Mouse (Mus musculus) hindbrain, embryonic 10.5 days (tissue): ENCODE data around the gene Nectin3. TPM values are rescaled to one million over a fixed set of nuclear protein-coding genes. Genes with fewer than 3 reads are reported as not detected.

ENCODE experiments used
- DNase-seq: peaks from one replicate; pipeline ENCODE4 v3.0.0-alpha.2; 2017; ENCODE audit warnings: low spot score
- H3K27ac ChIP-seq: fragments of 300-500 bp; sonication (generic); 2 replicates; pipeline ENCODE4 v1.5.1; 2016; ENCODE audit warnings: mild to moderate bottlenecking, moderate library complexity
- H3K27me3 ChIP-seq: fragments of 300-500 bp; sonication (generic); 2 replicates; pipeline ENCODE4 v1.6.1; 2016; ENCODE audit warnings: mild to moderate bottlenecking; ENCODE audit not compliant: poor library complexity, insufficient read depth, severe bottlenecking
- H3K36me3 ChIP-seq: fragments of 300-500 bp; sonication (generic); 2 replicates; pipeline ENCODE4 v1.6.1; 2016; ENCODE audit warnings: mild to moderate bottlenecking, moderate library complexity
- H3K4me1 ChIP-seq: fragments of 300-500 bp; sonication (generic); replicated peaks from 2 replicates; pipeline ENCODE4 v1.6.1; 2016; ENCODE audit warnings: mild to moderate bottlenecking
- H3K4me3 ChIP-seq: fragments of 300-500 bp; sonication (generic); 2 replicates; pipeline ENCODE4 v1.5.1; 2016; ENCODE audit warnings: mild to moderate bottlenecking, moderate library complexity
- H3K9me3 ChIP-seq: fragments of 300-500 bp; sonication (generic); 2 replicates; pipeline ENCODE4 v1.6.1; 2016; ENCODE audit warnings: mild to moderate bottlenecking, moderate library complexity
- WGBS: fragments of 180-500 bp; shearing (Covaris S2); methylation state at CpG from one replicate; pipeline ENCODE4 v1.1.7; 2016; 5-methylcytosine and 5-hydroxymethylcytosine counted together
- polyA plus RNA-seq: library from polyadenylated mRNA; unstranded; fragments of >200 nt; fragmentation: Nextera tagmentation; extraction: Ambion mirVana; gene quantifications from 2 replicates; pipeline ENCODE4 v1.2.1, GENCODE M21; 2016

The Nectin3 gene
- polyA plus RNA-seq, 1 experiment from 2014 or later, result 38.8 TPM

- WGBS, result under 1% methylated on average over 76 of the region's 78 CpGs
Observed at GRCm38 (mm10) chr16:46496889-46497685, 1.2 kb downstream of the Nectin3 start.

GRCm38 (mm10) chr16:46496031-46496868 lies 2.1 kb downstream of the Nectin3 start:
- under 1% methylated on average over 96 of the region's 96 CpGs for WGBS

More at GRCm38 (mm10) chr16:46496889-46497685, 1.2 kb downstream of the Nectin3 start:
- peak overlapping the region; percentile 98 for H3K27ac ChIP-seq
- H3K36me3 ChIP-seq, result peaks cover 1% of the 10 kb centered on the region
- peaks cover 29% of the 10 kb centered on the region for H3K4me1 ChIP-seq
- peaks cover 6% of the 10 kb centered on the region; the same call in 1 of the 2 replicates for H3K27me3 ChIP-seq
- H3K9me3 ChIP-seq, result no peaks in the 10 kb centered on the region
- peak; percentile 95 for DNase-seq
- H3K4me3 ChIP-seq, result peak overlapping the region; percentile 91

GRCm38 (mm10) chr16:46495201-46495600 lies 3.1 kb downstream of the Nectin3 start:
- Histone ChIP-seq H3K27me3 (peaks cover 6% of the 10 kb centered on the region; the same call in 1 of the 2 replicates), H3K4me1 (peaks cover 29% of the 10 kb centered on the region), H3K9me3 (no peaks in the 10 kb centered on the region), H3K27ac (peak overlapping the region; percentile 98), H3K36me3 (peaks cover 4% of the 10 kb centered on the region), H3K4me3 (peak overlapping the region; percentile 91)
- no peak for DNase-seq
- WGBS, result 28% methylated on average over 3 of the region's 3 CpGs

More at GRCm38 (mm10) chr16:46496031-46496868, 2.1 kb downstream of the Nectin3 start:
- Histone ChIP-seq H3K9me3 (no peaks in the 10 kb centered on the region), H3K4me3 (peak overlapping the region; percentile 91), H3K27me3 (peaks cover 6% of the 10 kb centered on the region; the same call in 1 of the 2 replicates), H3K4me1 (peaks cover 29% of the 10 kb centered on the region), H3K27ac (peak overlapping the region; percentile 98), H3K36me3 (peaks cover 4% of the 10 kb centered on the region)
- peak; percentile 81 for DNase-seq

DNA sequence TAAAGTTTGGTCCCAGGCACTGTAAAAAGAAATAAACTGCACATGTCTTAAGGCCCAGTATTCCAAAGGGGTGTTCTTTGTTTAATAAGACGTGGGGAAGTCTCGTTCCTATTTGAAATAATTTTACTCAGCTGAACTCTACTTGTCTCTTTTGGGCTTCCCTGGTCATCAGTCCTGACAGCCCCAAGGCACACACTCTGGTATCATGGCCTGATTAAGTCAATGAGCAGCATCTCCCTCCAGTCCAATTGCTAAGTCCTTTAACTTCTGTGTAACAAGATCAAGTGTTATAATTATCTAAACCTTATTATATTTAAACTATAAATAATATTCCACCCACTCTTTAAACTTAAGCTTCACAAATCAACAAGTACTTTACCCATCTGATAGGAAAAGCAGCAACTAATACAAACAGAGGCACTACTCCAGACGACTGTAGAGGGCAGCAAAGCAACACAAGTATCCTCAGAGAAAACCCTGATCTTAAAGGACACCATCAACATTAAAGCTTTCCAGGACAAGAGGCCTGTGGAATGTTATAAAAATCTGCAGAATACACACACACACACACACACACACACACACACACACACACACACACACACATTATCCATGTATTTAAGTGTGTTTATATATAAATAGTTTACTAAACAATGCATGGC lies 10.8 kb downstream of the Nectin3 start:
- H3K4me1 ChIP-seq, result peaks cover 7% of the 10 kb centered on the region; the same call in 1 of the 2 replicates

GRCm38 (mm10) chr16:46477336-46477735 lies 21.0 kb downstream of the Nectin3 start:
- H3K36me3 ChIP-seq, result peaks cover 23% of the 10 kb centered on the region; the same call in 1 of the 2 replicates
- H3K9me3 ChIP-seq, result peaks cover 11% of the 10 kb centered on the region
- H3K4me3 ChIP-seq, result no peak overlapping the region
- DNase-seq, result no peak
- H3K4me1 ChIP-seq, result no peaks in the 10 kb centered on the region
- WGBS, result 89% methylated on average over 3 of the region's 3 CpGs
- no peak overlapping the region for H3K27ac ChIP-seq
- H3K27me3 ChIP-seq, result no peaks in the 10 kb centered on the region

More for the DNA sequence above, 10.8 kb downstream of the Nectin3 start:
- Histone ChIP-seq H3K27ac (no peak overlapping the region), H3K27me3 (no peaks in the 10 kb centered on the region), H3K4me3 (no peak overlapping the region), H3K9me3 (no peaks in the 10 kb centered on the region), H3K36me3 (peaks cover 4% of the 10 kb centered on the region)
- DNase-seq, result peak; percentile 30
- WGBS, result 61% methylated on average over 3 of the region's 3 CpGs

- Histone ChIP-seq H3K36me3 (peaks cover 53% of the 10 kb centered on the region), H3K9me3 (no peaks in the 10 kb centered on the region), H3K27me3 (no peaks in the 10 kb centered on the region), H3K4me3 (no peak overlapping the region), H3K4me1 (no peaks in the 10 kb centered on the region), H3K27ac (no peak overlapping the region)
- WGBS, result 93% methylated on average over 3 of the region's 3 CpGs
- no peak for DNase-seq
Observed at GRCm38 (mm10) chr16:46451421-46451820, 46.9 kb downstream of the Nectin3 start.

DNA sequence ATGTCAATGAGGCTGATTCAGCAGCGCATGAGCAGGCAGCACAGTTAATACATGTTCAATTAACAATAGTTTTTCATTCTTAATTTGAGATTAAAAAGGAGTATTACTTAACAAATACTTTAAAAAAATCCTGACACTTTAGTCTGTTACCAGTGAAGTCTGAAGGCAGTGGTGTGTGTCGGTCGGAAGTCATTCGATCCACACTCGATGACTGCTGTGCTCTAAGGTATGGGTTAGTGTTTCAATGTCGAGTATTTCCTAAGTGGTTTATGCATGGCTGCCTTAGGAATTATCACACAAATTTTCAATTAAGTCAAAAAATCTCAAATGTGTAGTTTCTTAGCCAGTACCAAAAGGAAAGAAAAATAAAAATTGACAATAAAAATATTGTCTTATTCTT lies 49.3 kb downstream of the Nectin3 start:
- Histone ChIP-seq H3K27ac (no peak overlapping the region), H3K9me3 (no peaks in the 10 kb centered on the region), H3K27me3 (no peaks in the 10 kb centered on the region), H3K4me1 (no peaks in the 10 kb centered on the region), H3K4me3 (no peak overlapping the region), H3K36me3 (peaks cover 40% of the 10 kb centered on the region)
- DNase-seq, result no peak
- WGBS, result 91% methylated on average over 6 of the region's 6 CpGs

GRCm38 (mm10) chr16:46431317-46431716 lies 67.0 kb downstream of the Nectin3 start:
- Histone ChIP-seq H3K36me3 (peaks cover 42% of the 10 kb centered on the region), H3K4me3 (no peak overlapping the region), H3K4me1 (no peaks in the 10 kb centered on the region), H3K27ac (no peak overlapping the region), H3K9me3 (no peaks in the 10 kb centered on the region), H3K27me3 (no peaks in the 10 kb centered on the region)
- DNase-seq, result no peak
- WGBS, result 83% methylated on average over 5 of the region's 5 CpGs

GRCm38 (mm10) chr16:46416177-46416576 lies 82.1 kb downstream of the Nectin3 start:
- Histone ChIP-seq H3K36me3 (peaks cover 30% of the 10 kb centered on the region), H3K27me3 (no peaks in the 10 kb centered on the region), H3K9me3 (0 out of 2 replicates have a peak, but pooled peaks cover 4% of the 10 kb centered on the region), H3K4me3 (no peak overlapping the region), H3K27ac (no peak overlapping the region), H3K4me1 (no peaks in the 10 kb centered on the region)
- DNase-seq, result no peak
- WGBS, result 84% methylated on average over 3 of the region's 3 CpGs

- Histone ChIP-seq H3K36me3 (peaks cover 10% of the 10 kb centered on the region; the same call in 1 of the 2 replicates), H3K27me3 (no peaks in the 10 kb centered on the region), H3K27ac (no peak overlapping the region), H3K4me3 (no peak overlapping the region), H3K9me3 (no peaks in the 10 kb centered on the region), H3K4me1 (no peaks in the 10 kb centered on the region)
- WGBS, result 80% methylated on average over 3 of the region's 3 CpGs
- no peak for DNase-seq
Observed at GRCm38 (mm10) chr16:46410739-46411057, 87.6 kb downstream of the Nectin3 start.

DNA sequence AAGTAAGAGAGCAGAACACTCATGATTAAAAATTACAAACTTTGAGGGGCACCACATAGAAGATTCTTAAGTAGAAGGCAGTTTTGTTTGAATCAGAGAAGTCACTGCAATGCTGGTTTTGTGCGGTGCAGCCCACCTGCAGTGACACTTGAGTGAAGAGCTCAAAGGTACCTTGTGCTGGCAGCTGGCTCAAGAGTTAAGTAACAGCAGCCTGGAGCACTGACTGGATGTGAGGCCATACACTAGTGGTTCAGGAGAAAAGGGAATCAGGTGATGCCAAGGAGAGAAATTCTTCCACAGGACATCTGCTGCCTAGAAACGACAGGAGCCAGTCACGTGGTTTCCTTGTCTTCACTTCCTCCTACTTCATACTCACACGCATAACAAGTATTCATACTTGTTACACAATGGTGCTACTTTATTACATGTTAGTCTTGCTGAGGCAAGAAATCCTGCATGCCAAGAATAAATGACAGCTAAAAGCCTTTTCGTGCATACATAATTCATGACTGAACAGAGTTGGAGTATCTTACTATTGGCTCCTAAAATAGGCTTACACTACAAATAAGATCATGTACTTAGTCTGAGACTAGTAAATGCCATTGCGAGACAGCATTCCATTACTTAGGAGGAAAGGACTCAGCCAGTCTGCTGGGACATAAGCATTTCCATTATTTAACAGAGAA lies 88.1 kb downstream of the Nectin3 start:
- 86% methylated on average over 6 of the region's 6 CpGs for WGBS
- Histone ChIP-seq H3K4me1 (no peaks in the 10 kb centered on the region), H3K27ac (no peak overlapping the region), H3K4me3 (no peak overlapping the region), H3K27me3 (no peaks in the 10 kb centered on the region), H3K36me3 (peaks cover 10% of the 10 kb centered on the region; the same call in 1 of the 2 replicates), H3K9me3 (no peaks in the 10 kb centered on the region)
- no peak for DNase-seq

GRCm38 (mm10) chr16:46407997-46408396 lies 90.3 kb downstream of the Nectin3 start:
- no peak for DNase-seq
- H3K4me1 ChIP-seq, result no peaks in the 10 kb centered on the region
- peaks cover 6% of the 10 kb centered on the region; the same call in 1 of the 2 replicates for H3K36me3 ChIP-seq
- no peak overlapping the region for H3K27ac ChIP-seq
- H3K4me3 ChIP-seq, result no peak overlapping the region
- H3K27me3 ChIP-seq, result no peaks in the 10 kb centered on the region
- no peaks in the 10 kb centered on the region for H3K9me3 ChIP-seq
- WGBS, result 93% methylated on average over 15 of the region's 15 CpGs
